Mouse (Mus musculus) layer of hippocampus, adult 2 months (tissue): Measurements from ENCODE around the gene Vmn1r195. TPM values are rescaled to one million over a fixed set of nuclear protein-coding genes. Genes with fewer than 3 reads are reported as not detected.
A peak's percentile ranks its signal among the peaks of the same experiment; 100 is the strongest.
"Not testable (repeated sequence)": the region's sequence is repeated elsewhere in the genome, so short reads cannot be mapped to it uniquely, and the experiment has no call there.

Source experiments
- DNase-seq, 2 experiments: peaks; one replicate each; pipeline ENCODE4 v3.0.0; 2022; ENCODE audit warnings: low spot score in 2 of 2
- H3K27ac ChIP-seq: fragments of 200-600 bp; 2 replicates; pipeline ENCODE4 v1.8.1; 2022
- H3K4me3 ChIP-seq: fragments of 200-600 bp; 2 replicates; pipeline ENCODE4 v1.8.1; 2022; ENCODE audit warnings: mild to moderate bottlenecking
- CTCF ChIP-seq: fragments of 200-600 bp; conservative IDR thresholded peaks from 2 replicates; pipeline ENCODE4 v1.8.1; 2022; ENCODE audit warnings: antibody characterized with exemption, mild to moderate bottlenecking, moderate library complexity
- long read RNA-seq, 2 experiments: library from polyadenylated mRNA; stranded (forward); transcript quantifications; one replicate each; pipeline ENCODE4 v2.0.0; 2021; ENCODE audit warnings: borderline mapping rate in 2 of 2
- total RNA-seq, 2 experiments: library from RNA; stranded (reverse); gene quantifications; 2 replicates each; pipeline ENCODE4 v1.2.3; 2021

Gene Vmn1r195
- total RNA-seq = not detected
- long read RNA-seq, experiment 1 = 0 reads
- long read RNA-seq, experiment 2 = 0 reads

DNA sequence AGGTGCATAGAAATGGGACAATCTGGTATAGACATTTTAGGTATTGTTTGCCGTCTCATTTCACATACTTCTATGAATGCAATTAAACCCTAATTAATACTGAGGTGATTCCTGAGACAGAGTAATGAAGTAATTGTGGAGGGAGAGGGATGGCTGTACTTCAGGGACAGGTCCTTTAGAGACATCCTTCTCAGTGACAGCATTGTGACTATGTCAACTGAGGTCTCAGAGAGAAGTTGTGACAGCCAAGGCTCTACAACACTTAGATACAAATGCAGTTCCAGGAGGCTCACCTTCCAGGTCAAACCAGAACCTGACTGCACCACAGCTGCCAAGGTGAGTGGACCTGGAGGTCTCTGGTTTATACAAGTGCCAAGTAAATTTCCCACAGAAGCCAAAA lies at the start of gene Vmn1r195:
Vmn1r195 (plus strand) TSS at position 301 of the 400 bp plus-strand sequence.
- not testable (repeated sequence) for H3K27ac ChIP-seq, DNase-seq, H3K4me3 ChIP-seq

DNA sequence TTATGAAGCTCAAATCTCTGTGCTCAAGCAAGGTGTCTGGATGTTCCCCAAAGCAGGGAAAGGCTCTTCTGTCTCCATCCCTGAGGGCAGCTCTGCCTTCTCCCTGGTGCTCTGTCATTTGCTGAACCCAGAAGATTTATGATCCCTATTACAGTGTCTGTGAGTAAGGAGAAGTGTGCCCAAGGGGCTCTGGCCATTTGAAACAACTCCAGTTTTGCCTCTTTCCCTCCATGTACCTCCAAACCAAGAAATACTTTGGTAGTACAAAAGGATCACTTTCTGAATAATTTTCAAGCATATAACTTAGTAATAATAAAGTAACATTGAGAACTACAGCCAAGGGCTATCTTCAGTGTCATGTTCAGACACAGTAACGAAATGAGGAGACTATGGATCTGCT lies 47.3 kb upstream of the Vmn1r195 start, which contains the start of gene Vmn1r193:
Vmn1r193 (minus strand) TSS at position 101 of the 400 bp plus-strand sequence.
- not testable (repeated sequence) for DNase-seq, H3K27ac ChIP-seq, H3K4me3 ChIP-seq

DNA sequence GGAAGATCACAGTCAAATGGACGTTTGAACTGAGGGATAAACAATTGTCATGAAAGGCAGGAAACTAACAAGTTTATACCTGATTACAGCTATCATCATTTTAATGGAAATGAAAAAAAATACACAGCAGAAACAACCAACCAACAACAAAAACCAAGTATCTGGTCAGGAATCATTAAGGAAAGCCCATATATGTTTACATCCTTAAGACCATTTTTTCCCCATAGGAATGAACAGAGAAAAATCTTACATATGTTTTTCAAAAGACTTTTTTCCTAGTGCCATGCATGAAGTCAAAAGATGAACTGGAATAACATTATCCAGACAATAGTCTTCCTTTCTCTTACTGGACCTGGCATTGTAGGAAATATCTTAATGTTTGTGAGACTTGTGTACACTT lies 26.4 kb upstream of the Vmn1r195 start, which contains the start of gene Vmn1r194:
Vmn1r194 (plus strand) TSS at position 301 of the 400 bp plus-strand sequence.
- DNase-seq = no peak
- Histone ChIP-seq H3K4me3 (no peak within 1 kb of the TSS), H3K27ac (no peak within 1 kb of the TSS)
- TF ChIP-seq CTCF = no peak

DNA sequence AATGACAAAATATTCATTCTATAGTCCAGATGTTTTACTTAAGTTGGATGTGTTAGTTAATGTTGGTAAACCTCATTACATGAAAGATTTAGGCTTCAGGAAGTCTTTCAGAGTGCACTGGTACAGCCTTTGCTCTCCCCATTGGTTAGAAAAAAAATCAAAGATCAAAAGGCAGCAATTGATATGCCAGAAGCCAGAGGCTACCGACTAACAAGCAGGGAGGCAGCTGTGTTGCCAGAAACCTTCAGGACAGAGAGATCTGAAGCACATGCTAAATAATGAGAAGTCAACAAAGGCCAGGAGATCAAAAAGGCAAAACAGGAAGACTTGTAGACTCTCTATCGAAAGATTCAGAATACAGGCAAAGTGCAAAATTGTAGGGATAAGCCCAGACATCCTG lies 1.4 kb downstream of the Vmn1r195 start:
- H3K4me3 ChIP-seq = no peak overlapping the region
- H3K27ac ChIP-seq = no peak overlapping the region
- no peak for DNase-seq
- TF ChIP-seq CTCF = no peak

DNA sequence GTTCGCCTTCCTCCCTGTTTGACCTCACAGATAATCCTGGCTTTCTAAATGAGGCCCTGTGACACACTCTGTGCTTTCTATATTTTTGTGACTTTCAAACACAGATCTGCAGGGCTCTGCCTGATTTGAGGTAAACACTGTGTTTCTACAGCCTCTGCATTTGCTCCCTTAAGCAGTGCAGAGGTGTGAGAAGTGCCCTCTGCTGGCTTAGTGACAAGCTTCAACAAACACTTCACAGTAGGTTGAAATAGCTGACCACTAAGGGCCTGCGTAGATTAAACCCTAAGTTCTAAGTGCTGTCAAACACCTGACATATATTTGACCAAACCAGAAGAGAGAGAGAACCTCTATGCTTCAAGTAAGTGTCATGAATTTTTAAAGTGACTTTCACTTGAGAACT lies 14.3 kb downstream of the Vmn1r195 start:
- no peak overlapping the region for H3K4me3 ChIP-seq
- no peak overlapping the region for H3K27ac ChIP-seq
- 0 out of 2 replicates have a peak, but pooled peaks have one; percentile 4 for TF ChIP-seq CTCF
- DNase-seq = no peak

DNA sequence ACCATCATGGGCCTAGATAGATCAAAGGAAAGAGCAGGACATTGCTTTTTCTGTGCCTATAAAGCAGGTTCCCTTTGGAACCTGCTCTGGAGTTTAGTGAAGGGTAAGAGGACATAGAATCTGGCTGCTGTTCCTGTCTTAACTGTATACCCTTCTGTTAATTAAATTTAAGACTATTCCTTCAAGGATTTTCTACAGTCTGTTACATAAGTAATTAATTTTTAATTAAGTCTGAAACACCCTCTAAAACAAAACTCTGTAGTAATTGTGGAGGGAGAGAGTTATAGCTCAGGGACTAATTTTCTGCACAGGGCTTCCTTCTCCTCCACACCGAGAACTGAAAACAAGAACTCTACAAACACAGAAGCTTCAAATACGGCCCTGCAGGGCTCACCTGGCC lies 19.3 kb downstream of the Vmn1r195 start, which contains the start of gene Vmn1r196:
Vmn1r196 (plus strand) TSS at position 301 of the 400 bp plus-strand sequence.
- Histone ChIP-seq H3K4me3 (no peak within 1 kb of the TSS), H3K27ac (no peak within 1 kb of the TSS)
- no peak for TF ChIP-seq CTCF
- no peak for DNase-seq

DNA sequence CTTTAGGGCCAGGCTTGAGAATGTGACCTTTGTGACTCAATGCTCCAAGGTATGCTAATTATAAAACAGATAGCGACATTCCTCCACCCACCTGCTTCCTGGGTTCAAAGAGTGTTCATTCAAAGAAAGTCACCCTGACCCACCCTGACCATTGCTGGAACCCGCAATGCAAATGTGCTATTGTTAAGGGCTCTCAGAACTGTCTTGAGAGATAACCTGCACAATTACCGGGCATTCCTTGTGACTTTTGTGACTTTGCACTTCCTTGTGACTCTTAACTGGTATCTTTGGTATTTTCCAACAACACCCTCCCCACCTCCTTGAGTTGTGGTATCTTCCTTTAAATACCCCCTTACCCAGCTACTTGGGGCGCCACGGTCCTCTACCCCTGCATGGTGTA lies 37.8 kb downstream of the Vmn1r195 start:
- not testable (repeated sequence) for H3K27ac ChIP-seq, H3K4me3 ChIP-seq, DNase-seq

DNA sequence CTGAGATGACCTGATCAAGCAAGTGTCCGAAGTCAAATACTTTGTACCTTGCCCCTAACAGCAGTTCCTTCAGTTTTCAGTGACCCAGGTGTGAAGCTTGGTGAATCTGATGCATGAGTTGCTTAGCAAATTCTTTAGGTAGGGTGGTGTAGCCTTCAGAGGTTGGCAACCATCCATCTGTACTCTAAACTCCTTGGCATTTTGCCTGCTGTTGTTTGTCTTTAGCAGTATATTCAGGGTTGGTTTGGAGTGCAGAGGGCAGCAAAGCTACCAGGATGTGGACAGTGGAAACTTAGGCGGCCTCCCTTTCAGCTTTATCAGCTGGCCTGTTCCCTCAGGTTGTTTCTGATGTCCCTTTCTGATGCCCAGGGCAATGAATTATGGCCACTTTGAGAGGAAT lies 45.0 kb downstream of the Vmn1r195 start:
- no peak overlapping the region for H3K4me3 ChIP-seq
- no peak for TF ChIP-seq CTCF

DNA sequence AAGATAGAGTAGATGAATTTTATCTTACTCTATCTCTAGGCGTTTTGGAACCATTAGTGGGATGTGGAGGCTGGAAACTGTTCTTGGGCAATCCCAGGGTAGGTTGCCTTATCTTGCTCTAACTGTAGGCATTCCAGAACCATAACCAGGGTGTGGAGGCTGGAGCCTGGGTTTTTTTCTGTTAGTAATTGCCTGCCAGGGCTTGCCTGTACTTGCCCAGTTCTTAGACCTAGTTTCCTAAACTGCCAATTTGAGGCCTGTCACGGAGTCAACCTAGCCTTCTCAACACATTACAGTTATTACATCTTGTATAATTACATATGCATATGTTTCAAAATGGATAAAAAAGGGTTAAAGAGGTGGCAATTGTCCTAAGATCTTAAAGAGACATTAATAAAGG lies 47.0 kb downstream of the Vmn1r195 start:
- no peak for DNase-seq
- TF ChIP-seq CTCF = no peak

More for the DNA sequence above, 45.0 kb downstream of the Vmn1r195 start:
- no peak for DNase-seq
- H3K27ac ChIP-seq = no peak overlapping the region

DNA sequence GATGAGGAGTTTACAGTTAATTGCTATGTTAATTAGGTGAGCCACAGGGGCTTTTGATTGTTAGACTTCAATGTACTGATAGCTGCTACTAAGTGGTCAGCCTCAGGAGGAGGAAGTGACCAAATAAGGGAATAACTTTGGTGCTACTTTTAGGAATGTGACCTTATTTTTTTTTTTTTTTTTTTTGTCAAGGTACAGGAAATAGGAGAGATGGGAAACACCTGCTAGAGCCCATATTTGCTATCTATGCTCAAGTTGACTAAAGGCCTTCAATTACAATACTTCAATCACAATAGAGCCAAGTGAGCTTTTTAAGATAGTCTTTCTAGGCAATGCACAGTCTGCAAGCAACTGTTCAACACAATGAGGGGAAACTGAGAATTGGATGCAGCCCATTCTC lies 49.8 kb downstream of the Vmn1r195 start:
- H3K27ac ChIP-seq = no peak overlapping the region
- no peak overlapping the region for H3K4me3 ChIP-seq
- TF ChIP-seq CTCF = no peak
- DNase-seq = no peak

More for the DNA sequence above, 47.0 kb downstream of the Vmn1r195 start:
- Histone ChIP-seq H3K27ac (no peak overlapping the region), H3K4me3 (no peak overlapping the region)

DNA sequence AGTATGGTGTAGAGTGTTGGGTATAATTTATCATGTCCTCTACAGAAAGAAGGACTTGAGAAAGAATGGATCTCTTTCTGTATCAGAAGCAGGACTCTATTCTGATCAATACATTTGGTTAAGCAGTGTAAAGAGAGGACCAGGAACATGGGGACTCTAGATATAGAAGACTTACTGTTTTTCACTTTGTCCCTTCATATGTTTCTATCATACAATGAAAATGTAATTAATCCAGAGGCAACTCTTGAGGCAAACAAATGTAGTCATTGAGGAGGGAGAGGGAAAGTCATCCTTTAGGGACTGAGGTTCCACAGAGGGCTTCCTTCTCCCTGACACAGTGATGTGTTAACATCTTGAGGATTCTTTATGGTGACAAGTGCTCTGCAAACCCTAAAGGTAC lies 54.0 kb downstream of the Vmn1r195 start, which contains the start of gene Vmn1r197:
Vmn1r197 (plus strand) TSS at position 301 of the 400 bp plus-strand sequence.
- TF ChIP-seq CTCF = no peak
- H3K4me3 ChIP-seq = no peak within 1 kb of the TSS
- DNase-seq = no peak
- no peak within 1 kb of the TSS for H3K27ac ChIP-seq

Other genes starting within 250 kb of the Vmn1r195 start
- 10 to 100 TPM; 12.5 to 17.0 TPM for gene Hist1h2ah, start 235.0 kb upstream of the Vmn1r195 start, total RNA-seq
- gene Hist1h2bk, start 234.7 kb upstream of the Vmn1r195 start, total RNA-seq = 10 to 100 TPM; 23.5 to 24.4 TPM
- gene Hist1h4i, start 229.2 kb upstream of the Vmn1r195 start, total RNA-seq = 10 to 100 TPM; 64.2 to 71.7 TPM
- 10 to 100 TPM; 16.5 to 20.6 TPM for gene Hist1h2ag, start 227.6 kb upstream of the Vmn1r195 start, total RNA-seq
- gene Hist1h2bj, start 227.3 kb upstream of the Vmn1r195 start, total RNA-seq = 10 to 100 TPM; 12.9 to 15.9 TPM
- not detected for gene Vmn1r188, start 186.1 kb upstream of the Vmn1r195 start, total RNA-seq
- gene Vmn1r189, start 164.7 kb upstream of the Vmn1r195 start, total RNA-seq = not detected
- gene Vmn1r191, start 86.6 kb upstream of the Vmn1r195 start, total RNA-seq = not detected
- gene Vmn1r192, start 79.4 kb upstream of the Vmn1r195 start, total RNA-seq = not detected
- not detected for gene Vmn1r193, start 47.4 kb upstream of the Vmn1r195 start, total RNA-seq
- not detected for gene Vmn1r194, start 26.3 kb upstream of the Vmn1r195 start, total RNA-seq
- not detected for gene Vmn1r196, start 19.4 kb downstream of the Vmn1r195 start, total RNA-seq
- not detected for gene Vmn1r197, start 54.1 kb downstream of the Vmn1r195 start, total RNA-seq
- gene Vmn1r198, start 79.8 kb downstream of the Vmn1r195 start, total RNA-seq = not detected
- gene Vmn1r199, start 109.3 kb downstream of the Vmn1r195 start, total RNA-seq = not detected
- not detected for gene Vmn1r200, start 119.9 kb downstream of the Vmn1r195 start, total RNA-seq
- gene Vmn1r201, start 201.4 kb downstream of the Vmn1r195 start, total RNA-seq = not detected
- gene Vmn1r202, start 234.9 kb downstream of the Vmn1r195 start, total RNA-seq = not detected
- under 1 TPM in 1 of 2 experiments, not detected in 1; 0.05 TPM for gene Vmn1r203, start 247.6 kb downstream of the Vmn1r195 start, total RNA-seq